Mouse (Mus musculus) testis, adult 2 months (tissue): Measurements from ENCODE around the gene Jade1. TPM values are rescaled to one million over a fixed set of nuclear protein-coding genes. Genes with fewer than 3 reads are reported as not detected.

ENCODE experiments used
- H3K27ac ChIP-seq: fragments of 200-500 bp; 2 replicates; pipeline ENCODE4 v1.5.1; 2012; ENCODE audit warnings: low read depth, low read length; ENCODE audit not compliant: control insufficient read depth, insufficient read depth
- H3K27me3 ChIP-seq: fragments of 200-500 bp; 2 replicates; pipeline ENCODE4 v1.6.1; 2012; ENCODE audit warnings: mild to moderate bottlenecking, low read length, moderate library complexity; ENCODE audit not compliant: control insufficient read depth, insufficient read depth
- H3K36me3 ChIP-seq: fragments of 200-500 bp; 2 replicates; pipeline ENCODE4 v1.6.1; 2012; ENCODE audit warnings: mild to moderate bottlenecking, low read length; ENCODE audit not compliant: control insufficient read depth, insufficient read depth
- H3K4me1 ChIP-seq: fragments of 200-500 bp; 2 replicates; pipeline ENCODE4 v1.6.1; 2012; ENCODE audit warnings: low read length; ENCODE audit not compliant: control insufficient read depth, insufficient read depth
- H3K4me3 ChIP-seq: fragments of 200-500 bp; 2 replicates; pipeline ENCODE4 v1.5.1; 2012; ENCODE audit warnings: low read depth, mild to moderate bottlenecking, low read length, moderate library complexity, mixed read lengths; ENCODE audit not compliant: control insufficient read depth
- CTCF ChIP-seq: fragments of 200-500 bp; IDR thresholded peaks from 2 replicates; pipeline ENCODE4 v1.5.1; 2012; ENCODE audit warnings: low read depth, mild to moderate bottlenecking, inconsistent platforms, low read length, moderate library complexity; ENCODE audit not compliant: control insufficient read depth, insufficient read depth, insufficient replicate concordance
- POLR2A ChIP-seq: fragments of 200-500 bp; IDR thresholded peaks from 2 replicates; pipeline ENCODE4 v1.6.1; 2012; ENCODE audit warnings: low read depth, mild to moderate bottlenecking, inconsistent platforms, low read length, moderate library complexity; ENCODE audit not compliant: control insufficient read depth
- polyA plus RNA-seq: library from polyadenylated mRNA; depleted of rRNA; stranded (reverse); fragments of >200 nt; gene quantifications from 2 replicates; pipeline ENCODE4 v1.2.3, GENCODE M21; 2012

Gene Jade1
- polyA plus RNA-seq, 1 experiment = 9.1 TPM

DNA sequence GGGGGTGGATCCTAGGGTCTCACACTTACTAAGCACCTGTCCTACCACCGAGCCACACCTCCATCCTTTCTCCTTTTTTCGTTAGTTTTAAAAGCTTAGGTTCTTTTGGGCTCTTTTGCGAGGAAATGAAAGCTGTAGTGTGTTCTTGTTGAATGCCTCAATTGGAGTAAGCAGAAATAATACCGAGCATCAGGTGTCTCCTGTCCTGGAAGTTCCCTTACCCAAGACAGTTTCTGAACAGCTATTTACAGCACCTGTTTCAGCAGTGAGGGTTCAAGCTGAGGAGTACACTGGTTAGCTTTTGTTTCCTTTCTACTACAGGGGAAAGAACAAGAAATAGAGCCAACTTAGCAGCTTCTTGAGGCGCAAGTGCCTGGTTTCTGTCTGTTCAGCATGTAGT lies 14.4 kb downstream of the Jade1 start:
- Histone ChIP-seq H3K27me3 (no peaks in the 10 kb centered on the region), H3K4me1 (peaks cover 7% of the 10 kb centered on the region), H3K27ac (no peak overlapping the region), H3K36me3 (no peaks in the 10 kb centered on the region), H3K4me3 (no peak overlapping the region)
- TF ChIP-seq POLR2A (no peak), CTCF (no peak)

GRCm38 (mm10) chr3:41572131-41572530 lies 16.6 kb downstream of the Jade1 start:
- peaks cover 3% of the 10 kb centered on the region; the same call in 1 of the 2 replicates for H3K4me1 ChIP-seq
- TF ChIP-seq POLR2A (no peak), CTCF (no peak)
- no peak overlapping the region for H3K4me3 ChIP-seq
- no peaks in the 10 kb centered on the region for H3K36me3 ChIP-seq
- H3K27ac ChIP-seq = no peak overlapping the region
- H3K27me3 ChIP-seq = no peaks in the 10 kb centered on the region

DNA sequence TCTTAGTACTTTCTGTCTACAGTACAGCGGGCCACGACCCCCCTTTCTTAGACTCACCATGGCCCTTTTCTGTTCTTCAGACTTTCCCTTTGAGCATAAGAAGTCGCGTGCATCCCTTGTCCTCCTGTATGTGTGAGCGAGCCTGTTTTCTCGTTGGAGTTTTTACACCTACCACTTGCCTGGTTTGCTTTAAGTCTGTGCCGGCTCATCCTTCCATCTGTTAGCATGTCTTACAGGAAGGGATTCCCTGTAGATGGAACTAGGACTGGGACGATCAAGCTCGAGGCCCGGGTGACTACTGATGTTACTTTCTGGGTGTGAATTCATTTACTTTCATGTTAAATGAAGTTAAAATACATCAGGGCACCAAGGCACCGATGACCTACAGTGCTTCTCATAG lies 17.4 kb downstream of the Jade1 start:
- no peaks in the 10 kb centered on the region for H3K36me3 ChIP-seq
- H3K4me1 ChIP-seq = peaks cover 3% of the 10 kb centered on the region; the same call in 1 of the 2 replicates

GRCm38 (mm10) chr3:41574208-41574607 lies 18.7 kb downstream of the Jade1 start:
- H3K4me3 ChIP-seq = no peak overlapping the region
- no peak overlapping the region for H3K27ac ChIP-seq
- H3K4me1 ChIP-seq = peaks cover 3% of the 10 kb centered on the region; the same call in 1 of the 2 replicates

More for the DNA sequence above, 17.4 kb downstream of the Jade1 start:
- TF ChIP-seq POLR2A = no peak
- no peak for TF ChIP-seq CTCF
- H3K27ac ChIP-seq = no peak overlapping the region
- no peaks in the 10 kb centered on the region for H3K27me3 ChIP-seq
- H3K4me3 ChIP-seq = no peak overlapping the region

DNA sequence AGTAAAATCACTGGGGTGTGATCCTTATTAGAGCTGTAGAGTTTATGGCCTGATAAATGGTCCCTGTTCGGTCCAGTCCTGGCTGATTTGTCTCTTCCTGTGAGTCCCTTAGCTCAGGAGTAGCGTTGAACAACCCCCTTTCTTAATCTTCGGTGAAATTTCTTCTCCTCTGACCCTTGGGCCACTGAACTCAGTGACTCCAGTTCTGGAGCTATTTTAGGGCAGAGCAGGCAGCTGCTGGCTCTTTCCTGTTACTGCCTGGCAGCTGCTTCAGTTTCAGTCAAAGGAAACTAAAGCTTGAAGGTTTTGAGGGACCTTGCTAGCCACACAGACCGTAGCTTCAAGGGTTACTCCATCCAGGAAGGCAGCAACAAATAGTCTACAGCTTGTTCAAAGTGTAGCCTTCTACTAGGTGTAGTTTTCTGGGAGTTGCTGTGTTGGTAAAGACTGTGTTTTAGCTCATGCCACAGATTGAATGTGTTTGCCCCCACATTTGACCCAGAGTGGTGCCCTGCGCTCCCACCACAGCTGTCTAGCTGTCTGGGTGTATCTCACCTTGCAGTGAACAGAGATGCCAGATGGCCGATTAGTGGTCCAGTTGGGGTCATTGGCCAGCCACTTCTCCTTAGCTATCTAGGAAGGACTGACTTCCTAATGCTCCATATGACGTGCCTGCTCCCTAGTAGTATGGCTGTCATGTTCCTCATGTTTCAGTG lies 19.3 kb downstream of the Jade1 start:
- TF ChIP-seq CTCF = no peak
- TF ChIP-seq POLR2A = no peak
- no peaks in the 10 kb centered on the region for H3K36me3 ChIP-seq
- H3K27me3 ChIP-seq = no peaks in the 10 kb centered on the region
- no peak overlapping the region for H3K4me3 ChIP-seq
- H3K27ac ChIP-seq = peak overlapping the region; percentile 7; the same call in 1 of the 2 replicates
- peaks cover 3% of the 10 kb centered on the region; the same call in 1 of the 2 replicates for H3K4me1 ChIP-seq

More at GRCm38 (mm10) chr3:41574208-41574607, 18.7 kb downstream of the Jade1 start:
- Histone ChIP-seq H3K36me3 (no peaks in the 10 kb centered on the region), H3K27me3 (no peaks in the 10 kb centered on the region)
- no peak for TF ChIP-seq POLR2A
- no peak for TF ChIP-seq CTCF

GRCm38 (mm10) chr3:41575971-41576370 lies 20.4 kb downstream of the Jade1 start:
- Histone ChIP-seq H3K4me1 (peaks cover 3% of the 10 kb centered on the region; the same call in 1 of the 2 replicates), H3K4me3 (no peak overlapping the region), H3K27me3 (no peaks in the 10 kb centered on the region), H3K36me3 (no peaks in the 10 kb centered on the region), H3K27ac (no peak overlapping the region)
- TF ChIP-seq POLR2A = no peak
- no peak for TF ChIP-seq CTCF

- H3K27ac ChIP-seq = no peak overlapping the region
- H3K36me3 ChIP-seq = no peaks in the 10 kb centered on the region
- H3K4me3 ChIP-seq = no peak overlapping the region
- TF ChIP-seq POLR2A (no peak), CTCF (no peak)
- H3K27me3 ChIP-seq = no peaks in the 10 kb centered on the region
- H3K4me1 ChIP-seq = peaks cover 3% of the 10 kb centered on the region; the same call in 1 of the 2 replicates
Observed at GRCm38 (mm10) chr3:41577240-41577639, 21.7 kb downstream of the Jade1 start.

- H3K27ac ChIP-seq = 0 out of 2 replicates have a peak overlapping the region, but pooled peaks have one; percentile 17
- peaks cover 3% of the 10 kb centered on the region; the same call in 1 of the 2 replicates for H3K4me1 ChIP-seq
- H3K36me3 ChIP-seq = no peaks in the 10 kb centered on the region
- no peak overlapping the region for H3K4me3 ChIP-seq
- H3K27me3 ChIP-seq = no peaks in the 10 kb centered on the region
- no peak for TF ChIP-seq POLR2A
- TF ChIP-seq CTCF = no peak
Observed at GRCm38 (mm10) chr3:41579873-41580272, 24.3 kb downstream of the Jade1 start.
